Mouse (Mus musculus) myocyte (in vitro differentiated cells): ENCODE results near the gene Tenm4.

ENCODE experiments used
- CEBPB ChIP-seq: IDR thresholded peaks from 2 replicates; pipeline ENCODE4 v1.6.1; 2011; ENCODE audit warnings: mild to moderate bottlenecking, moderate library complexity; ENCODE audit not compliant: poor library complexity, insufficient read depth, severe bottlenecking
- E2F4 ChIP-seq: IDR thresholded peaks from one replicate; pipeline ENCODE4 v1.6.1; 2011; ENCODE audit warnings: mild to moderate bottlenecking, control low read depth, moderate library complexity; ENCODE audit not compliant: insufficient read depth
- MAX ChIP-seq: IDR thresholded peaks from one replicate; pipeline ENCODE4 v1.6.1; 2011; ENCODE audit warnings: low read depth, mild to moderate bottlenecking, control low read depth
- MYOD1 ChIP-seq, 3 experiments: IDR thresholded peaks; one replicate each; pipeline ENCODE4 v1.6.1; 2011; ENCODE audit warnings: control low read depth in 2 of 3, low read depth in 2 of 3, mild to moderate bottlenecking in 2 of 3, moderate library complexity in 1 of 3; ENCODE audit not compliant: insufficient read length in 2 of 3, control insufficient read depth in 1 of 3
- MYOG ChIP-seq, 3 experiments: IDR thresholded peaks; one replicate each; pipeline ENCODE4 v1.6.1; 2011; ENCODE audit warnings: control low read depth in 2 of 3, low read depth in 2 of 3, mild to moderate bottlenecking in 2 of 3; ENCODE audit not compliant: insufficient read length in 2 of 3, control insufficient read depth in 1 of 3, insufficient read depth in 1 of 3
- POLR2A ChIP-seq: IDR thresholded peaks from one replicate; pipeline ENCODE4 v1.6.1; 2011; ENCODE audit warnings: low read depth, mild to moderate bottlenecking, control low read depth, moderate library complexity; ENCODE audit not compliant: insufficient read length
- POLR2AphosphoS2 ChIP-seq: IDR thresholded peaks from one replicate; pipeline ENCODE4 v1.6.1; 2011; ENCODE audit warnings: low read depth, control low read depth; ENCODE audit not compliant: insufficient read length
- REST ChIP-seq: IDR thresholded peaks from one replicate; pipeline ENCODE4 v1.6.1; 2011; ENCODE audit warnings: mild to moderate bottlenecking, control low read depth, moderate library complexity; ENCODE audit not compliant: insufficient read depth, insufficient read length
- SRF ChIP-seq: IDR thresholded peaks from one replicate; pipeline ENCODE4 v1.6.1; 2011; ENCODE audit warnings: low read depth; ENCODE audit not compliant: control insufficient read depth, insufficient read length
- TCF12 ChIP-seq: IDR thresholded peaks from one replicate; pipeline ENCODE4 v1.6.1; 2011; ENCODE audit warnings: mild to moderate bottlenecking, control low read depth; ENCODE audit not compliant: poor library complexity, insufficient read depth, severe bottlenecking
- TCF3 ChIP-seq: IDR thresholded peaks from one replicate; pipeline ENCODE4 v1.6.1; 2011; ENCODE audit warnings: low read depth, control low read depth; ENCODE audit not compliant: insufficient read length
- USF1 ChIP-seq: IDR thresholded peaks from one replicate; pipeline ENCODE4 v1.6.1; 2011; ENCODE audit warnings: low read depth, mild to moderate bottlenecking, control low read depth, moderate library complexity

- TF ChIP-seq MAX (no peak), MYOG (IDR thresholded peaks at IDR 0.05; ENCODE audit: control insufficient read depth in 1 of 3, insufficient read depth in 1 of 3, insufficient read length in 2 of 3, low read depth in 2 of 3) (no peak), POLR2A (no peak), TCF12 (no peak), POLR2AphosphoS2 (no peak), E2F4 (no peak), USF1 (no peak), MYOD1 (IDR thresholded peaks at IDR 0.05; ENCODE audit: control insufficient read depth in 1 of 3, insufficient read length in 2 of 3, low read depth in 2 of 3) (no peak), REST (no peak), TCF3 (no peak), SRF (no peak), CEBPB (no peak)
These were observed 772.8 kb downstream of the Tenm4 start for GRCm38 (mm10) chr7:96943715-96944377.
